Mouse (Mus musculus): ENCODE results near the gene Dnmt3a.

Gene Dnmt3a

DNA sequence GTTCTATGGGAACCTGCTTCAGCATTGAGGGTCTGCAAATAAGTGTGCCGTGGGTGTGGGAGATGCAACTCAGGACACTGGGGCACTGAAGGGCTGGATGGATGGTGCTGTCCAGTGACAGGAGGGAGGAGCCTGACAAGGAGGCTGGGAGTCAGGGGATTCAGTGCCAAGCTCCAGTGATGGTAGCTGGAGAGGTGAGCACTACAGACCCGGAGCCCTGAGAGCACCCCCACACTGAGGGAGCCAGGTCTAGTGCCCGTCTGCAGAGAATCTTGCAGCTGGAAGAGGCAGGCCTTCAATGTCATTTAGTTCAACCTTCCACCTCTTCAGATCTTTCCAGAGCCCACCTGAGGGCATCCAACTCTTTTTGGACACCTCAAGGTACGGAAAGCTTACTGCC, at the start of gene Dnmt3a:
Gene Dnmt3a (plus strand): TSS at position 156 of the 400 bp plus-strand sequence.
- no peak for DNase-seq (ENCODE audit: extremely low spot score, low read depth, low spot score)

DNA sequence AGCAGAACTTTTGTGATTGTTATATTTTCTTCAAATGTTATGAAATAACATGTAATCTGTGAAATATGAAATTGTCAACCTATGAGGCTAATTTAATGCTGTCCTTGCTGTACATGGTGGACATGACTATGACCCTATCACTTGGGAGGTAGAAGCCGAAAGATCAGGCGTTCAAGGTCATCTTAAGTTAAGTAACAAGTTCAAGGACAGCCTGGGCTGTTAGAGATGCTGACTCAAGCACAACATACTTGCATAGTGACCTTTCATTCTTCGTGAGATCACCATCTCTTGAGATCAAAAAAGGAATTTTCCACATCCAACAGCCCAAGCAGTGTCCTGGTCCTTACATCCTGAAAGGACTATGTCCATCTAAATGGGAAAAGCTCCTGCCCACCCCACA, 49.6 kb upstream of the Dnmt3a start:
- DNase-seq (ENCODE audit: extremely low spot score, low read depth, low spot score), result no peak

DNA sequence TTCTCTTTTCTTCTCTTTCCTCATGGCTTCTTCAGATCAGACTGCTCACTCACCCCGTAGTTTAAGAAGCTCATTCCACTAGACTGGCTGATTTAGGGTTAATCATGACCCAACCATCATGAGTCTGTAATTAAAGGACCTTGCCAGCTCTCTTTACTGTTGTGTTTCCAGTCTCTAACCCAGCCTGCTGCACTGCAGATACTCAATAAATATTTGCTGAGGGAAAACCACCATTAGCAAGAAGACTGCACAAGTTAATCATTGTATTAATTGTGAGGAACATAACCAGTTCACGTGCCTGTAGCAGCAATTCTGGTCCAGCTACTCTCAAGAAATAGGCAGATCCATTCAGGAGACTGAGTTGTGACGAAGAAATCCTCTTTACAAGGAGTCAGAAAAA, 47.7 kb upstream of the Dnmt3a start:
- DNase-seq (ENCODE audit: extremely low spot score, low read depth, low spot score), result no peak

DNA sequence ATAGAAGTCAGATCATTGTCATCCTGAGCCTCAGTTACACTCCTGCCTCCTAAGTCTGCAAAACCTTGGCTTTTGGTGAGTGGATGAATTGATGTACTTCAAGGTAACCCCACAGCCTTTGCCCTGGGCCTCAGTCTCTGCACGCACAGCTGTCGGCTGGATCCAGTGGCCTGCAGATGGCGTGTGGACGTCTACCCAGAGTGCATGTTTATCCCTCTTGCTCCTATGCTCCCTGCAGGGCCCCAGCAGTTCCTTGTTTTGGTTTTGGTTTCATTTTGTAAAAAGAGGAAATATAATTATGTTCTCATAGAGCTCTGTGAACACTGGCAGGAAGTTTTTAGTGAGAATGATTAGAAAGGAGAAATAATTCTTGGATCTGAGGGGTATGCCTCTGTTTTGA, 46.4 kb upstream of the Dnmt3a start:
- no peak for DNase-seq (ENCODE audit: extremely low spot score, low read depth, low spot score)

DNA sequence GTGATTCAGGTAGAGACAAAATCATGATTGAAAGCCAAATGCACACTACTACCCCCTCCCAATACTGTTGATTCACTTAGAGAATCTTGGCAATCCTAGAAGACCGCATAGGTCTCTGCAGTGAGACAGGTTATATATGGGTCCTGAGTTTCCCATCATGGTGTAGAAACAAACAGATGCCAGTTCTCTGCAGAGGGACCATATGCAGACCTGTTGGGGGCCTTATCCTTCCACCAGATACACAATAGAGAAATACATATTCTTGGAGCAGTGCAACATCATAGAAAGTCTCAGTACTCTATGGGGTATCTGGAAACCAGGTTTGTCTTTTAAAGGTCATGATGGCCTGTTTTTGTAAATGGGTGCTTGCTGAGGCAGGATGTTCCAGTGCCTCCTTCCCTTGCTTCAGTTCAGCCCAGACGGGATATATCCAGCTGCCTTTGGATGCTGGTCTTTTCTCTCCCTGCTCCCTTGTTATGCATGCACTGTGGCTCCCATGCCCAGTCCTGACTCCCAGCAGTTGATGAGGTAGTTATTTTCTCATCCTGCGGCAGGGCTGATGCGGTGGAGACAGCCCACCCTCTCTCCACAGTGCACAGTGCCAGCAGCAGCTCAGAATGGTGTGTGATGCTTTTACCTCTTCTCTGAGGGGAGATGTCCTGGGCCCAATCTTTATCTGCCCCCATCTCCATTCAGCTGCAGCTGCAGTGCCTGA, 44.8 kb upstream of the Dnmt3a start:
- DNase-seq (ENCODE audit: extremely low spot score, low read depth, low spot score), result no peak

DNA sequence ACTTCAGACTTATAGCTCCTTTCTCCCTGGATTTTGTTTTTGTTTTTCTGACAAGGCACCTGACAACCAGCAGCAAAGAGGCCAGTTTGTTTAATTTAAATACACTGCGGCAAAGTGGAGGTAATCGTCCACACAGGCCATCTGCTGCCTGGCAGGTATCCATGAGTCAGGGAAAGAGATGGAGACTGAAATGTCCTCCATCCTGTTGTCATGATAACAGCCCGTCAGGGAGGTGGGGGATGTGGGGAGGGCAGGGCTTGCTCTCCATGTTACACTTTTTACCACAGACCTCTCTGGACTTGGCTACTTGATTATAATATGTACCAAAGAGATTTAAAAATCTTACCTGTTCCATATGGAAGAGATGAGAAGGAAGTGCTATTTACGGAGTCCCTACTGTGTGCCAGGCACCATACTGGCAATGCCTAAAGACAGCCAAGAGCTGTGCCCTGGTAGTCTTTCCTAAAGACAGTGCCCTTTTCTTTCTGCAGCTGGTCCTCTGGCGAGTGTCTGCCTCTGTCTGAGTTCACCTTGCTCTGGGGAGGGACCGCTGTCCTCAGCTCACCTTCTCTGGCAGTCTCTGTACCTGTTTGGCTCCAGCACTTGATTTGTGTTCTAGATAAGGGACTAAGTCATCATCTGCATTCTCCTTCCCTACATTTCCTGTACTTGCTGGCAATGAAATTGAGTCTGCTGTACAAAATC, 44.1 kb upstream of the Dnmt3a start:
- no peak for DNase-seq (ENCODE audit: extremely low spot score, low read depth, low spot score)

DNA sequence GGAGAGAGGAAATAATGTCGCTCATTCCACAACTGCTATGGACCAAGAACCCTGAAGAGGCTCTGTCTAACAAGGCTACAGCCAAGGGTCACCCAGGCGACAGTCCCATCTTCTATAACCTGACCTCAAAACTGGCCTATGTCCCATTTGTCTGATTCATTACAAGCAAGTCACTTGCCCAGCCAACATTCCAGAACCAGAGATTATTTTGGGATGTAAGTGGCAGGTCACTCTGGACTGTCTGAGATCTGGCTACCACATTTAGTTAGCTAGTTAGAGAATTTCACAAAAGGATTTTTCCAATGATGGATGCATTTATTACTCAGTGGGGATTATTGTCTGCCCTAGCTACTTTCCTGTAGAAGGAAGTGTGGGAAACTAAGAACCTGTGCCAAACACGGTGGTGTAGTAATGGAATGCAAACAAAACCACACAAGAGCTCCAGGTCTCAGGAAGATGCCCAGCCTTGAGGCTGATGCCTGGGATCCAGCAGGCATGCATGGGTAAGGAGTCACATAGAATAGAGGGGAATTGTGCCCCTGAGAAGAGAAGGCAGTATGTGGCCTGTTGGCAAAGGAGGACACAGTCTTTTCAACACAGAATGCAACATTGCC, 41.5 kb upstream of the Dnmt3a start:
- DNase-seq (ENCODE audit: extremely low spot score, low read depth, low spot score), result no peak

DNA sequence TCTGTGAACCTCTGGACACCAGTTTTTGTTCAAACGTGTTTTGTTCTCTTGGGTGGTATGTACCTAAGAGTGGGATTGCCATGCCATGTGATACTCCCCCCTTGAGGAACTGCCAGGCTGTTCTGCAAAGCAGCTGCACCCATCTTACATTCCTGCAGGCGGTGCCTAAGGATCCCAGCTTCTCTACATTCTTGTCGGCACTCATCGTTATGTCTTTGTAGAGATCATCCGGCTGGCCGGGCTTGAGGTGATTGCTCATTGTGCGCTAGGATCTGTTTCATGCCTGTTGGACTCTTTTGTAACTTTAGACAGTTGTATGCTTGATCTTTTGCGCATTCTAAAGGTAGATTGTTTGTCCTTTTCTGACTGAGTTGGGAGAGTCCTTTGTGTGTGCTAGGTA, 38.4 kb upstream of the Dnmt3a start:
- DNase-seq (ENCODE audit: extremely low spot score, low read depth, low spot score), result no peak

DNA sequence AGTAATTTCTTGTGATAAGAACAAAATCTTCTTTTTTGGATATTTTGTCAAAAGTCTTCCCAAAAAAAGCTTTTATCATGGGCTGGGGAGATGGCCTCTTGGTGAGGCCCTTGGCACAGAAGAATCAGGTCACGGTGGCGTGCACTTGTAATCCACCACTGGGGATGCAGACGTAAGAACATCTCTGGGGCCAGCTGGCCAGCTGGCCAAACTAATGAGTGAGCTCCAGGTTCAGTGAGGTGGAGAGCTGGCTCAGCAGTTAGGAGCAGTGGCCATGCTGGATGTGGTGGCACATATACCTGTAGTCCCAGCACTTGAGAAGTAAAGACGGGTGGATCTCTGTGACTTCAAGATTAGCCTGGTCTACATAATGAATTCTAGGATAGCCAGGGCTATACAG, 37.4 kb upstream of the Dnmt3a start:
- DNase-seq (ENCODE audit: extremely low spot score, low read depth, low spot score), result no peak

DNA sequence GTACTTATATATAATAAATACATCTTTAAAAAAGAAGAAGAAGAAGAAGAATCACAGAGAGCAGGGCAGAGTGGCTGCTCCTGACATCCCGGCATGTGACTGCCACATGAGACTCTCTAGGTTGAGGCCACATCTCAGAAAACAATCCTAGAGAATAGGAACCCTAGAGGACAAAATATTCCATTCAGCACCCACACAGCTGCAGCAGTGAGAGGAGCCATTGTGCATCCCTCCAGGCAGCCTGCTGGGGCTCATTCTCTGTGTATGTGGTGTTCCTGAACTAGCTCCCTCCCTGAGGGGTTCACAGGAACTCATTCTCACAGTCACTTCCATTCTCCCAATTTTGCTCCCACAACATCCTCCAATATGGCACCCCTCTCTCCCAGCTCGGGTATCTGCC, 35.3 kb upstream of the Dnmt3a start:
- no peak for DNase-seq (ENCODE audit: extremely low spot score, low read depth, low spot score)

DNA sequence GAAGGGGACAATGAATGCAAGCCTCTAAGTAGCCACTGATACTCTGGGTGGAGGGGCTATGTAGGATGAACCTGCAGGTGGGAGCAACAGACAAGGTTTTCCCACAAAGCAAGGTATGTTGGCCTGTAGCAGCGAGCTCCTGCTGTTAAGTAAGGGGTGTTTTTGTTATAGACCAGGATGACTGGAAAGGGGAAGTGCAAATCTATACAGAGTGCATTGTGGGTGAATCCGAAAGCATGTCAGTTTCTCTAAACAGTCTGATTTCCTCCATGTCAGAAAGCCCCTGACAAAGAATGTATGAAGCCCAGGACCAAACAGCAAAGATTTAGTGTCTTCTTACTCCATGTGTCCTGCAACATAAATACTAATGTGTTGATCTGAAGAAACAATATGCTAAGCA, 34.7 kb upstream of the Dnmt3a start:
- no peak for DNase-seq (ENCODE audit: extremely low spot score, low read depth, low spot score)

DNA sequence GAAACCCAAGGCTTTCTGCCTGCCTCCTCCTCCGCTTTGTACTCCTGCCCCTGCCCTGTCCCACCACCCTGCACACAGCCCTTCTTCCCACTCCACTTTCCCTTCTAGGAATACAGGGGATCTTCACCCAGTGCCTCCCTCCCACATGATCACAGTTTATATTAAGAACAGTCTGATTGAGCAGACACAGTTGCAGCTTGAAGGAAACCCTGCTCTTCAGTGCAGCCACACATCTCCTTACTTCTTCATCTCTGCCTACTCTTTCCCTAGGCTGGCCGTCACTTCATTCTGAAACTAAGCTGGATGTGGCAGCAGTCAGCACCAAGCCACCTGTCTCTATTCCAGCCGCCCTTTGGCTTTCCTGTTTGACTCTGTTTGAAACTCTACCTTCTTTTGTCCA, 32.2 kb upstream of the Dnmt3a start:
- no peak for DNase-seq (ENCODE audit: extremely low spot score, low read depth, low spot score)

DNA sequence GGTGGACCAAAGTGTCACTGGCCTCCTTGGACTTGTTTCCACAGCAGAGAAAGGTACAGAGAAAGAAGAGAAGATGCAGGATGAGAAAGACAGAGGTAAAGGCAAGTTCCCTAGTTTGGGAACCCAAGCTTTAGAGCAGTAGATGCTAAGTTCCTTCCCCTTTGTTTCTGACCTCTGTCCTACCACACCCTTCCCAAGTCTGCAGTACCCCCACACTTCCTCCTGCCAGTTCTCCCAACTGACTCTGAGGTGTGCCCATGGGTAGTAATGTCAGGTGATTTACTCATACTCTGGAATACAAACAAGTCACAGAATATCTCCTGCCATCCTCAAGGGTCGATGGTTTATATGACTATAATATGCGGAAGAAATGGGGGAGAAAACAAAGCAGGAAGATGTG, 29.8 kb upstream of the Dnmt3a start:
- no peak for DNase-seq (ENCODE audit: extremely low spot score, low read depth, low spot score)

DNA sequence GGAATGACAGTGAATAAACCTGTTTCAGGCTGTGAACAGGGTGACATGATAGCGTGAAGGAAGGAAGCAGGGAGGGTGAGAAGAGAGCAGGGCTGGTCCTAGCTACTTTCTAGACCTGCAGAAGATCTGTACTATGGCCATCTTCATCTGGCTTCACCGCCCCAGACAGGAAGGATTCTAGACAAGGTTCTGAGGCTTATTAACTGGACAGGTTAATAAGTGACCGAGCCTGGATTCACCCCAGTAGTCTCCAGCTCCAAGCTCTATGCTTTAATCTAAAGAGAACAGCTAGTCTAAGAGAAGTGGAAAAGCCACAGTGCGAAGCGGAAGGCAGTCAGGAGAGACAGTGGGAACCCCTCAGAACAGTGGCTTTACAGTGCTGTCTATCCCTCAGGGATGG, 28.1 kb upstream of the Dnmt3a start:
- DNase-seq (ENCODE audit: extremely low spot score, low read depth, low spot score), result no peak

DNA sequence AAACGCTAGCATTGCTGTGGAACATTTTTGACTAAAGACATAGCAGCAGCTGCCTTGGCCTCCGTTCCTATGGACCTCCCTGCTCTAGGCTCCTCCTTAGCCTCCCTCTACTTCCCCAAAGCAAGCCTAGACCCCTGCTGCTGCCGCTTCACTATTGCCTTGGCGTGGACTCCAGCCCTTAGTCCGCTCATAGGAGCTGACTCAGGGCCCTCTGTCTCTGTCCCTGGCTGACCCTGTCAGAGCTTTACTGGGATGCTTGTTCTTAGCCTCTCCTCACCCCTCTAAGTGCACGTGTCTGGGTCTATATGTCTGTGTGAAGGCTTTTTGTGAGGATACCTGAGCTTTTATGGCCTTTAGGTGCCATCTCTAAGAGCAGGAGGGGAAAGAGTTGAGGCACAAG, 27.5 kb upstream of the Dnmt3a start:
- DNase-seq (ENCODE audit: extremely low spot score, low read depth, low spot score), result no peak

DNA sequence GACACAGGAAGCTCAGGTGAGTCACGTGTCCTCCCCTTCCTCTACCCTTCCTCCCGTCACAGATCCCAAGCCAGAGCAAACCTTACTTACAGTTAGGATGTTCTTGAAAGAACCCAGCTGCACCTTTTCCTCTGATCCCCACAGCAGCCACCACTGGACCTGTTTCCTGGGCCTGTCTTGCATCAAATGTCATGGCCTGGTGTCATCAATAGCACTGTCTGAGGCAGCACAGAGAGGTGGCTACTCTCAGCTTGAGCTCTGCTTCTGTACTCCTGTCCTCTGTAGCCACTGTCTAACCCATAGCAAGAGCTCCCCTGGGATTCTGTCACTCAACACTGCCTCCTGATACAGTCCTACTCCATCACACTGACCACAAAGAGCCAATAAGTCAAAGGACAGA, 26.2 kb upstream of the Dnmt3a start:
- DNase-seq (ENCODE audit: extremely low spot score, low read depth, low spot score), result no peak

DNA sequence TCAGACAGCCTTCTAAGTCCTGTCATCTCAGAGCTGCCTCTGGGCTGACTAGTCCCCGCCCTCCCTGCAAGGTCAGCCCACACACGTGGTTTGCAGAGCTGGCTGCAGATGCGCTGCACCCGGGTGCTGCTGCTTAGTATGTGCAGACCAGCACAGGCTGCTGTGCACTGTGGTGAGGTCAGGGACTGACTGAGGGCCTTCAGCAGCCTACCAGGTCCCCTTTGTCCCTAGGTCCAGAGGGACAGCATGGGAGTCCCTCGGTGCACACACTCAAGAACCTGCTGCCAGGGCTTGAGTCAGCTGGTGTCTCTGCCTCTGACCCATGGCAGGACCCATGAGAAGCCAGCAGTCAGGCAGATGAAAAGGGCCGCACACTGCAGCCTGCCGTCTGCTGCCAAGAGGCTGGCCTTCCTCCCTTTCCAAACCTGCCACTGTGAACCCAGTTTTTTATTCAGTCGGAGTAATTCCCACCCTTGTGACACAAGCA, 25.4 kb upstream of the Dnmt3a start:
- DNase-seq (ENCODE audit: extremely low spot score, low read depth, low spot score), result no peak

DNA sequence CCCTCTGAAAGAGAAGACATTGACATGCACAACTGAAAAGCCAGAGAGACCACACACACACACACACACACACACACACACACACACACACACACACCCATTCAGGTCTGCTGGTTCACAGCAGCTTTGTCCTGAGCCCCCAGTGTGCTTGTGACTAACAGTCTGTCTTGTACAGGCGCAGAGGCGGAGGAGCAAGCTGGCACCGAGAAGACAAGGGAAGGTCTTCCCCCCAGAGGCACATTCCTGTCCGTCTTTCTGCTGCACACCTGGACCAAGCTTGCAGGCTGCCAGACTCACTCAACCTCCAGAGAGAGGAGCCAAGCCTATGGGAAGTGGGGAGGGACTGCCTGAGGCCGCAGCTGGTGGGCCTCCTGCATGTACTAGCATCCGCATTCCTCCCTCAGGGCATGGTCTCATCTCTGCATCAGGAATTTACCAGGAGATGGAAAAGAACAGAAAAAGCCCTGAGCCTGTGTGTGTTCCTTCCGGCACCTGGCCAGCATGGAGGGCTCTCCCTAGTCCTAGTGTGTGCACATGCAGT, 24.8 kb upstream of the Dnmt3a start:
- no peak for DNase-seq (ENCODE audit: extremely low spot score, low read depth, low spot score)

DNA sequence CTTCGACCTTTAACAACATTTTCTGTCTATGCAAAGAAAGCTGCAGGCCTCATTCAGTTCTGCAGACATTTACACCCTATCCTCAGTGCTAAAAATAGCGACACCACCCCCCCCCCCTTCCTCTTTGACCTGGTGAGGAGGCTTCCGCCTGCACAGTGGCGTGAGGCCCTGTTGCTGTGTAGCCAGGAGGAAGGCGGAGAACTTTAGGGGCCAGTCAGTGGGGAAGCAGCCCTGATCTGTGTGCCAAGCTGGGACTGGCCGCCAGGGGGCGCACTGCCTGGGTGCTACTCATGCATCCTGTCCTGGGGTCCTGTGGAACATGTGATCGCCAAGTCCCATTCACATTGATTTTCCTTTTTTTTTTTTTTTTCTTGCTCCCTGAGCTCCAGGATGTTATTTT, 24.3 kb upstream of the Dnmt3a start:
- no peak for DNase-seq (ENCODE audit: extremely low spot score, low read depth, low spot score)

DNA sequence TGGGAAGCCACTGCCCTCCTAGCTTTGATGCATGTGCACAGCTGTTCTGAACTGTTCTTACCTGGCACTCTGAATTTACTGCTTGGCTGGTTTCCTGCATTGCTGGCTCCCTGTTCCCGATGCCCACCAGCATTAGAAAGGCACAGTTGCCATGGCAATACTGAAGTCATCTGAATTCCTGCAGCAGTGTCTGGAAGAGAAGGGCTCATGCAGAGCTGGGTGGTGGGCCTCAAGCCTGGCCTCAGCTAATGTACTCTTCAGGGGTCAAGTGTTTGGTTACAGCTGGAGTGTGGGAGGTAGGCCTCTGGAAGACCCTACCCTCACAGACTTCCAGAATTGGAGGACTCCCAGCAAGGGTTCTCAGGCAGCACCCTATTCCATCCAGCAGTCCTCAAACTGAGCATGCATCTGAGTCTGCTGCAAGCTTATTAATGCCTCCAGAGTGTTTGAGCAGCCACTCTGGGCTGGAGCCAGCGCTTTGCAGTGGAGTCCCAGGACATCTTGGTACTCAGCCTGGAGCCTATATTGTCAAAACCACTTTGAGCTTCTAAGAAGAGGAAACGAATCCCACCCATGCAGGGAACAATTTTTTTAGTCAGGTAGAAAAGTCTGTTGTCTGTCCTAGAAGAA, 22.5 kb upstream of the Dnmt3a start:
- no peak for DNase-seq (ENCODE audit: extremely low spot score, low read depth, low spot score)

DNA sequence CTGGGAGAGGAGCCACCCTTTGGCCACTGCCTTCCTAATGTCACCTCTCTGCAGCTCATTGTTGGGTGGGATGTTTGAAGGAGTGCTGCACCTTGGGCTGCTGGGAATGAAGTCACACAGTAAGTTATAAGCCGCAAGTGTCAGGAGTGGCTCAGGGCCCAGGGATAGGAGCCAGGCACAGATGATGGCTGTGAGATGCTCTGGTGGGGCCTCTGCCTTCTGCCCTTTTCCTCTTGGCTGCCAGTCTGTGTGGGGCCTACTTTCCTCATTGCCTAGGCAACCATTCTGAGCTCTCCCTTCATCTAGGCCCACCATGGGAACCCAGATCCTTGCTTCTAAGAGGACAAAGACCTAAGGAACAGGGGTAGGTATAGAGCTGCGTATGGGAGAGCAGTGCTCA, 21.5 kb upstream of the Dnmt3a start:
- no peak for DNase-seq (ENCODE audit: extremely low spot score, low read depth, low spot score)

DNA sequence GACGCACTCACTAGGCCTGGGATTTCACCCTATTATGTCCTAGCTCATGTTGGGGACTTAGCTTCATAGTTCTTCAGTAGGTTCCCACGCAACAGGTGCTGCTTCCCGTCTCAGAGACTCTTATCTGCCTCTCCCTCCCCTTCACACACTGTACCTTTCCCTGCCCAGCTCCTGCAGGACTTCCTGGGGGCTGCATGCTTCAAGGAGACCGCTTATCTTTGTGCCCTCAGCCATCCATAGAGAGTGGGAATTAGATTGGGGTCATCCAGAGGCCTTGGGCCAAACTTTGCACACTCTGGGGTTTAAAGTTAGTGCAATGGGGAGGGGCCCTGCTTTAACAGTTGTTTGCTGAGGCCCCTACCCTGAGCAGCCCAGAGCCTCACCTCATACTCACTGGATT, 21.1 kb upstream of the Dnmt3a start:
- no peak for DNase-seq (ENCODE audit: extremely low spot score, low read depth, low spot score)

Measured in hindlimb bud, embryonic 11.5 days (tissue).